Mouse (Mus musculus) embryonic facial prominence, embryonic 15.5 days (tissue): ENCODE data around the gene Galnt7. TPM values are rescaled to one million over a fixed set of nuclear protein-coding genes. Genes with fewer than 3 reads are reported as not detected.

Source experiments
- polyA plus RNA-seq: library from polyadenylated mRNA; unstranded; fragments of >200 nt; fragmentation: Nextera tagmentation; extraction: Ambion mirVana; gene quantifications from 2 replicates; pipeline ENCODE4 v1.2.1, GENCODE M21; 2015

The Galnt7 gene
- polyA plus RNA-seq, 1 experiment from 2014 or later: 14.6 TPM

Other genes with a start within 250 kb of the Galnt7 start
- gene Scrg1, start 197.1 kb downstream of the Galnt7 start, polyA plus RNA-seq: 5.3 and 8.4 TPM in 2 replicates
- gene Sap30, start 165.2 kb downstream of the Galnt7 start, polyA plus RNA-seq: 31.4 and 36.0 TPM in 2 replicates
- 277 and 280 TPM in 2 replicates for gene Hmgb2, start 141.1 kb downstream of the Galnt7 start, polyA plus RNA-seq